Mouse (Mus musculus): Measurements from ENCODE around the gene Fbxl21.

DNA sequence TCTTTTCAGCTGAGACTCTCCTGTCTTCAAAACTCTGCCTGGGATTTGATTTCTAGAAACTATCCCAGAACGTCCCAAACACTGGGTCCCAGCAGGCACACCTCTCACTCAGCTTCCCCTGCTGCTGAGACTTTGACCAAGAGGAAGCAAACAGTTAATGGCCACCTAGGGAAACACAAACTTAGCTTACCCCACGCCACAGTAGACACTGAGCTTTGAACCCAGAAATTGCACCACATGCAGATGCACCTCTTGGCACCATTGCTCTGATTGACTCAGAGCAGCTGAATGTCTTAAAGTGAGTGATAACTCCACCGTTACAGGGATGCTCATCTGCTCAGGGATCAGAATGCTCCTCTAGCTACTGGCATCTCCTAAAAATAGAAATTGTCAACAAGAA is 36.5 kb downstream of the Fbxl21 start:
- no peak for TF ChIP-seq GATA1 (IDR thresholded peaks at IDR 0.05; ENCODE audit: borderline replicate concordance, low read length)
- TF ChIP-seq FLI1 (IDR thresholded peaks at IDR 0.05; ENCODE audit: low read length), result no peak
